Mouse (Mus musculus): ENCODE measurements around the gene Lrch3.

DNA sequence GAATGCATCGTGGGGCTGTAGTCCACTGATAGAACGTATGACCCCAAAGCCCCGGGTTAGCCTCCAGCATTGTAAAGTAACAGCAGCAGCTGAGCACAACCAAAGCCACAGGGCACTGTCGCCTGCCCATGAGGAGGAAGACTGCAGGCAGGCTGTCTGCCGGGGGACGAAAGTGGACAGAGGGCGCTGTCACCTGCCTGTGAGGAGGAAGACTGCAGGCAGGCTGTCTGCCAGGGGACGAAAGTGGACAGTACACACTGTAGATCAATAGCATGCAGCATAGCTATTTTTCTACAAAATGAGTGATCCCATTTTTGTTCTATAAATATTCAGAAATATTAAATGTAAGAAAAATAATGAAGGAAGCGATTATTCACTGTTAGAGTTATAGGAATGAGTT, 150.7 kb downstream of the Lrch3 start:
- TF ChIP-seq TAL1 (IDR thresholded peaks at IDR 0.05; ENCODE audit: low read length): no peak
- TF ChIP-seq GATA1 (IDR thresholded peaks at IDR 0.05; ENCODE audit: low read length): no peak

Measured in erythroblast, embryonic 14.5 days (primary cell).